Mouse (Mus musculus): ENCODE measurements around the gene Acss2.

DNA sequence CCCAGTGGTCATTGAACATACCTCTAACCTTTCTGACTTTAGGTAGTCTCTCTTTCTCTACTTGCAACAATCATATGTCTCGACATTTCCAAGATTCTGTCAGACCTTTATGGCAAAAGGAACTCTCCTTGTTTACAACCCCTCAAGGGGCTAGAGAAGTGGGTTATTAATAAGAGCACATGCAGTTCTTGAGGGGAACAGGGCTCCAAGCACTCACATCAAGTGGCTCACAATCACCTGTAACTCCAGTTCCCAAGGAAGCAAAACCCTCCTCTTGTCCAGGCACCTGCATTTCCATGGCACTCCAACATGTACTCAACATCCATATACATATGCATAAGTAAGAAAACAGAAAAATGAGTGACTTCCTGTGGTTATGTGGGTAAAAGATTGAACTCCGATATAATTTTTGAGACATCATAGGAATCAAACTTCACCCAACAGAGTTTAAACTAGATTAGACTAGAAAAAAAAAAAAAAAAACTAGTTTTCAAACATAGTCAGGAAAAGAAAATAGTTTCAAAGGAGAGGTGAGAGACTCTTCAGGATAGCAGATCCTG is 36.8 kb downstream of the Acss2 start:
- no peak for TF ChIP-seq POLR2A (IDR thresholded peaks at IDR 0.05; ENCODE audit: borderline replicate concordance, extremely low read depth, insufficient read depth, insufficient read length, poor library complexity, severe bottlenecking)
- TF ChIP-seq CTCF (IDR thresholded peaks at IDR 0.05; ENCODE audit: borderline replicate concordance, extremely low read depth, insufficient read depth, insufficient read length) = no peak

All from brain, embryonic 14.5 days (tissue).